In genomic region chr2:132751141-132752066, GRCm38 (mm10) we compare ENCODE assay signal across 12 mouse cellular contexts. TPM values are rescaled to one million over a fixed set of nuclear protein-coding genes. Genes with fewer than 3 reads are reported as not detected.
DNase-seq lines count a peak whose midpoint lies in the region; ATAC-seq lines count a peak whose summit lies in the region.
"Had no signal": no experiment of that assay in that cellular context is flagged by ENCODE, and none has a peak within 500 bp of the region (broad histone marks: within the 10 kb centered on the region; RNA-seq: fewer than 3 reads in every experiment).

No protein-coding gene starts in this region.

- H3K36me3 ChIP-seq in forebrain, embryonic 11.5 days (ENCODE audit: control insufficient read depth, insufficient read depth, low read length) = no peaks in the 10 kb centered on the region
- H3K36me3 ChIP-seq: stomach, embryonic 15.5 days had no signal

- H3K9ac ChIP-seq in forebrain, embryonic 11.5 days (ENCODE audit: low read length) = no peak overlapping the region; the same call in 1 of the 2 replicates
- H3K9ac ChIP-seq: stomach, embryonic 15.5 days had no signal

- H3K4me2 ChIP-seq in forebrain, embryonic 11.5 days (ENCODE audit: low read depth, low read length, severe bottlenecking) = peak overlapping the region; percentile 24; the same call in 1 of the 2 replicates
- H3K4me2 ChIP-seq: stomach, embryonic 15.5 days had no signal

- intact Hi-C loops in left cerebral cortex, postnatal 10 days (cut with DNase I) = no loop called here

- H3K27me3 ChIP-seq in forebrain, embryonic 11.5 days (ENCODE audit: control insufficient read depth, insufficient read depth, low read length) = no peaks in the 10 kb centered on the region
- H3K27me3 ChIP-seq: stomach, embryonic 15.5 days had no signal

- no peak overlapping the region for H3K4me3 ChIP-seq in forebrain, embryonic 11.5 days (ENCODE audit: low read depth, low read length)
- H3K4me3 ChIP-seq: stomach, embryonic 15.5 days had no signal

- DNase-seq in frontal cortex, postnatal 25 days (ENCODE audit: low spot score in 2 of 2) = no peak
- DNase-seq in brain, adult 2 months (ENCODE audit: low read depth, low spot score) = peak; percentile 99
- DNase-seq in forebrain, embryonic 11.5 days (ENCODE audit: low spot score) = no peak
- peak; percentile 20 to 31 for DNase-seq in left cerebral cortex, postnatal 10 days (ENCODE audit: extremely low spot score in 1 of 2, low spot score in 2 of 2)
- DNase-seq in natural killer cell, adult 2 months (ENCODE audit: low spot score in 2 of 2) = no peak
- DNase-seq in kidney, postnatal 10 days = no peak
- DNase-seq in lung, postnatal 14 days = no peak
- DNase-seq: heart, postnatal 4 days had no signal

- H3K9me3 ChIP-seq in forebrain, embryonic 11.5 days (ENCODE audit: control insufficient read depth, low read length) = no peaks in the 10 kb centered on the region
- H3K9me3 ChIP-seq: stomach, embryonic 15.5 days had no signal

- peak overlapping the region; percentile 81 for H3K27ac ChIP-seq in forebrain, embryonic 11.5 days (ENCODE audit: low read depth, low read length)
- H3K27ac ChIP-seq: macrophage; stomach, embryonic 15.5 days had no signal

- 50% methylated on average over 15 of the region's 15 CpGs for WGBS in forebrain, embryonic 11.5 days

- ATAC-seq in frontal cortex, adult (ENCODE audit: low TSS enrichment) = peak; percentile 90
- ATAC-seq in forebrain, embryonic 11.5 days (replicated peaks; ENCODE audit: low FRiP score) = peak; percentile 87

- H3K4me1 ChIP-seq in forebrain, embryonic 11.5 days (replicated peaks; ENCODE audit: control insufficient read depth, insufficient read depth, low read length) = peaks cover 7% of the 10 kb centered on the region; the same call in 1 of the 2 replicates
- H3K4me1 ChIP-seq: stomach, embryonic 15.5 days had no signal

RNA-seq across cellular contexts. Expression of gene Chgb, which starts 29.7 kb away (rescaled TPM):
- 5.9 TPM in 2 replicates for polyA plus RNA-seq in forebrain, embryonic 11.5 days (2014; fragmentation: Nextera tagmentation; extraction: Ambion mirVana)
- 100 to 1,000 TPM; 179 to 188 TPM for total RNA-seq in left cerebral cortex, postnatal 10 days (2021)
- total RNA-seq: neutrophil, adult 5-6 weeks had no signal

Comparison
In these comparisons a context has a peak if more than half of its experiments do, and no peak if none do; other contexts are left out.
1. DNase-seq: peak in brain, adult 2 months (single experiment) and left cerebral cortex, postnatal 10 days (2 of 2); none in frontal cortex, postnatal 25 days (0 of 2), forebrain, embryonic 11.5 days (single experiment), natural killer cell, adult 2 months (0 of 2), kidney, postnatal 10 days (single experiment) and lung, postnatal 14 days (single experiment).